Mouse (Mus musculus): ENCODE results near the gene Mgat3. TPM values are rescaled to one million over a fixed set of nuclear protein-coding genes. Genes with fewer than 3 reads are reported as not detected.

Gene Mgat3
- total RNA-seq (2021) (1 to 10 TPM; 2.3 to 3.5 TPM), polyA plus RNA-seq (2012; rRNA removed) (4.9 and 5.5 TPM in 2 replicates)
- long read RNA-seq, full-length matches to known transcripts, result 2 of 4 reads
- long read RNA-seq, partial matches to known transcripts, result 0 of 4 reads
- long read RNA-seq, other reads (novel, unspliced or antisense), result 2 of 4 reads

- peaks cover 5% of the 10 kb centered on the region for H3K27me3 ChIP-seq (ENCODE audit: control insufficient read depth, insufficient read depth, low read length)
- TF ChIP-seq CTCF (IDR thresholded peaks at IDR 0.05) (no peak), POLR2A (IDR thresholded peaks at IDR 0.05; ENCODE audit: insufficient read depth, low read depth, low read length) (no peak), EP300 (IDR thresholded peaks at IDR 0.05; ENCODE audit: insufficient read depth, low read depth, low read length) (no peak)
These were observed at the start of gene Mgat3 for GRCm38 (mm10) chr15:80173001-80173771. TSS of gene Mgat3 (plus strand) at chr15:80173721.

GRCm38 (mm10) chr15:80124651-80125050 is 48.9 kb upstream of the Mgat3 start:
- TF ChIP-seq POLR2A (IDR thresholded peaks at IDR 0.05; ENCODE audit: insufficient read depth, low read depth, low read length) (no peak), CTCF (IDR thresholded peaks at IDR 0.05) (no peak), EP300 (IDR thresholded peaks at IDR 0.05; ENCODE audit: insufficient read depth, low read depth, low read length) (no peak)
- H3K27me3 ChIP-seq (ENCODE audit: control insufficient read depth, insufficient read depth, low read length), result no peaks in the 10 kb centered on the region
- no peak for DNase-seq
- no peaks in the 10 kb centered on the region for H3K79me2 ChIP-seq (replicated peaks; ENCODE audit: control insufficient read depth, insufficient read depth, low read length)
- 75% methylated on average over 4 of the region's 4 CpGs for WGBS
- H3K27ac ChIP-seq, result no peak overlapping the region
- H3K9ac ChIP-seq (ENCODE audit: low read depth, low read length), result no peak overlapping the region
- no peaks in the 10 kb centered on the region for H3K4me1 ChIP-seq (ENCODE audit: control insufficient read depth, insufficient read depth, low read length)
- no peak overlapping the region for H3K4me3 ChIP-seq
- no peaks in the 10 kb centered on the region for H3K36me3 ChIP-seq (ENCODE audit: control insufficient read depth, insufficient read depth, low read length)
- intact Hi-C loops (cut with DNase I), result no loop called here

More at GRCm38 (mm10) chr15:80173001-80173771, at the start of gene Mgat3:
- H3K4me3 ChIP-seq, result peak within 1 kb of the TSS; percentile 59
- intact Hi-C loops (cut with DNase I), result no loop called here
- peak within 1 kb of the TSS; percentile 47 for H3K9ac ChIP-seq (ENCODE audit: low read depth, low read length)
- DNase-seq, result peak; percentile 30 to 48
- H3K79me2 ChIP-seq (replicated peaks; ENCODE audit: control insufficient read depth, insufficient read depth, low read length), result no peaks in the 10 kb centered on the region
- H3K4me1 ChIP-seq (ENCODE audit: control insufficient read depth, insufficient read depth, low read length), result no peaks in the 10 kb centered on the region; the same call in 1 of the 2 replicates
- no peak within 1 kb of the TSS for H3K27ac ChIP-seq
- 6% methylated on average over 48 of the region's 85 CpGs for WGBS
- H3K36me3 ChIP-seq (ENCODE audit: control insufficient read depth, insufficient read depth, low read length), result no peaks in the 10 kb centered on the region

GRCm38 (mm10) chr15:80127191-80127590 is 46.3 kb upstream of the Mgat3 start:
- no peak overlapping the region for H3K27ac ChIP-seq
- H3K4me1 ChIP-seq (ENCODE audit: control insufficient read depth, insufficient read depth, low read length), result no peaks in the 10 kb centered on the region
- TF ChIP-seq POLR2A (IDR thresholded peaks at IDR 0.05; ENCODE audit: insufficient read depth, low read depth, low read length), result no peak
- no peak for TF ChIP-seq EP300 (IDR thresholded peaks at IDR 0.05; ENCODE audit: insufficient read depth, low read depth, low read length)
- TF ChIP-seq CTCF (IDR thresholded peaks at IDR 0.05), result peak; percentile 43
- H3K4me3 ChIP-seq, result no peak overlapping the region
- H3K9ac ChIP-seq (ENCODE audit: low read depth, low read length), result no peak overlapping the region
- intact Hi-C loops (cut with DNase I), result no loop called here
- no peak for DNase-seq
- H3K79me2 ChIP-seq (replicated peaks; ENCODE audit: control insufficient read depth, insufficient read depth, low read length), result no peaks in the 10 kb centered on the region
- no peaks in the 10 kb centered on the region for H3K27me3 ChIP-seq (ENCODE audit: control insufficient read depth, insufficient read depth, low read length)
- 61% methylated on average over 1 of the region's 1 CpGs for WGBS
- H3K36me3 ChIP-seq (ENCODE audit: control insufficient read depth, insufficient read depth, low read length), result no peaks in the 10 kb centered on the region

- Histone ChIP-seq H3K9ac (ENCODE audit: low read depth, low read length) (no peak overlapping the region), H3K79me2 (replicated peaks; ENCODE audit: control insufficient read depth, insufficient read depth, low read length) (no peaks in the 10 kb centered on the region), H3K27me3 (ENCODE audit: control insufficient read depth, insufficient read depth, low read length) (no peaks in the 10 kb centered on the region), H3K4me1 (ENCODE audit: control insufficient read depth, insufficient read depth, low read length) (peaks cover 6% of the 10 kb centered on the region), H3K36me3 (ENCODE audit: control insufficient read depth, insufficient read depth, low read length) (no peaks in the 10 kb centered on the region), H3K27ac (no peak overlapping the region), H3K4me3 (no peak overlapping the region)
- WGBS, result 90% methylated on average over 6 of the region's 6 CpGs
- intact Hi-C loops (cut with DNase I), result loop anchor here (5.0 kb wide), 1 partner anchor 97 kb away; no protein-coding TSS in a partner anchor
- no peak for DNase-seq
- TF ChIP-seq EP300 (IDR thresholded peaks at IDR 0.05; ENCODE audit: insufficient read depth, low read depth, low read length), result no peak
- no peak for TF ChIP-seq CTCF (IDR thresholded peaks at IDR 0.05)
- TF ChIP-seq POLR2A (IDR thresholded peaks at IDR 0.05; ENCODE audit: insufficient read depth, low read depth, low read length), result no peak
These were observed 43.5 kb upstream of the Mgat3 start for GRCm38 (mm10) chr15:80129982-80130381.

- H3K27me3 ChIP-seq (ENCODE audit: control insufficient read depth, insufficient read depth, low read length), result no peaks in the 10 kb centered on the region
- DNase-seq, result no peak
- no peaks in the 10 kb centered on the region for H3K36me3 ChIP-seq (ENCODE audit: control insufficient read depth, insufficient read depth, low read length)
- H3K9ac ChIP-seq (ENCODE audit: low read depth, low read length), result no peak overlapping the region
- peaks cover 6% of the 10 kb centered on the region for H3K4me1 ChIP-seq (ENCODE audit: control insufficient read depth, insufficient read depth, low read length)
- no peak overlapping the region for H3K4me3 ChIP-seq
- intact Hi-C loops (cut with DNase I), result loop anchor here (5.0 kb wide), 1 partner anchor 97 kb away; no protein-coding TSS in a partner anchor
- H3K27ac ChIP-seq, result no peak overlapping the region
- WGBS, result 43% methylated on average over 5 of the region's 5 CpGs
- no peaks in the 10 kb centered on the region for H3K79me2 ChIP-seq (replicated peaks; ENCODE audit: control insufficient read depth, insufficient read depth, low read length)
- no peak for TF ChIP-seq POLR2A (IDR thresholded peaks at IDR 0.05; ENCODE audit: insufficient read depth, low read depth, low read length)
- no peak for TF ChIP-seq CTCF (IDR thresholded peaks at IDR 0.05)
- TF ChIP-seq EP300 (IDR thresholded peaks at IDR 0.05; ENCODE audit: insufficient read depth, low read depth, low read length), result no peak
These were observed 42.8 kb upstream of the Mgat3 start for GRCm38 (mm10) chr15:80130689-80131088.

- WGBS, result 70% methylated on average over 6 of the region's 6 CpGs
- Histone ChIP-seq H3K27me3 (ENCODE audit: control insufficient read depth, insufficient read depth, low read length) (no peaks in the 10 kb centered on the region), H3K36me3 (ENCODE audit: control insufficient read depth, insufficient read depth, low read length) (no peaks in the 10 kb centered on the region), H3K4me3 (no peak overlapping the region), H3K27ac (no peak overlapping the region), H3K79me2 (replicated peaks; ENCODE audit: control insufficient read depth, insufficient read depth, low read length) (no peaks in the 10 kb centered on the region), H3K4me1 (ENCODE audit: control insufficient read depth, insufficient read depth, low read length) (peaks cover 8% of the 10 kb centered on the region), H3K9ac (ENCODE audit: low read depth, low read length) (no peak overlapping the region)
- TF ChIP-seq POLR2A (IDR thresholded peaks at IDR 0.05; ENCODE audit: insufficient read depth, low read depth, low read length) (no peak), EP300 (IDR thresholded peaks at IDR 0.05; ENCODE audit: insufficient read depth, low read depth, low read length) (no peak), CTCF (IDR thresholded peaks at IDR 0.05) (no peak)
- no peak for DNase-seq
- intact Hi-C loops (cut with DNase I), result loop anchor here (5.0 kb wide), 1 partner anchor 96 kb away; no protein-coding TSS in a partner anchor
These were observed 42.1 kb upstream of the Mgat3 start for GRCm38 (mm10) chr15:80131421-80131820.
